Mouse (Mus musculus): ENCODE results near the gene Zfp281.

GRCm38 (mm10) chr1:136588908-136589307 is 35.8 kb upstream of the Zfp281 start:
- TF ChIP-seq CTCF (IDR thresholded peaks at IDR 0.05; ENCODE audit: low read depth, low read length) (no peak), POLR2AphosphoS5 (IDR thresholded peaks at IDR 0.05; ENCODE audit: insufficient replicate concordance, low read depth, low read length) (no peak), GATA1 (IDR thresholded peaks at IDR 0.05; ENCODE audit: borderline replicate concordance, low read length) (no peak), TAL1 (conservative IDR thresholded peaks at IDR 0.05; ENCODE audit: low read depth, low read length) (no peak)

Data from G1E (cell line).